21 mouse cellular contexts compared by ENCODE assay signal in genomic region chr14:110168632-110169031, GRCm38 (mm10).
"Had no signal": no experiment of that assay in that cellular context is flagged by ENCODE, and none has a peak within 500 bp of the region (broad histone marks: within the 10 kb centered on the region; RNA-seq: fewer than 3 reads in every experiment).

No protein-coding gene starts in this region.

- DNase-seq: kidney, adult 9 months; layer of hippocampus, adult 9-11 months; layer of hippocampus, postnatal 36 days; liver; liver, embryonic 13.5 days; liver, postnatal 0 days; lung, postnatal 14 days; right cerebral cortex, postnatal 4 days; spleen, adult 18-20 months; thymus, adult 2 months; thymus, postnatal 25 days had no signal

- H3K4me2 ChIP-seq: limb, embryonic 12.5 days; liver, embryonic 13.5 days; lung, embryonic 15.5 days; midbrain, embryonic 12.5 days; neural tube, embryonic 15.5 days; stomach, embryonic 15.5 days had no signal

- H3K9ac ChIP-seq: limb, embryonic 12.5 days; liver, embryonic 13.5 days; liver, postnatal 0 days; lung, embryonic 15.5 days; midbrain, embryonic 12.5 days; neural tube, embryonic 15.5 days; stomach, embryonic 15.5 days had no signal

- H3K9me3 ChIP-seq: limb, embryonic 12.5 days; lung, embryonic 15.5 days; megakaryocyte, embryonic 14.5 days; midbrain, embryonic 12.5 days; neural tube, embryonic 15.5 days; stomach, embryonic 15.5 days had no signal

- H3K4me3 ChIP-seq: limb, embryonic 12.5 days; liver, embryonic 13.5 days; lung, embryonic 15.5 days; megakaryocyte, embryonic 14.5 days; midbrain, embryonic 12.5 days; myocyte; neural tube, embryonic 15.5 days; stomach, embryonic 15.5 days had no signal

- H3K36me3 ChIP-seq: limb, embryonic 12.5 days; liver, embryonic 13.5 days; lung, embryonic 15.5 days; midbrain, embryonic 12.5 days; neural tube, embryonic 15.5 days; stomach, embryonic 15.5 days had no signal

- ATAC-seq: inflammation-experienced regulatory T-cells, adult 6 months; intestine, postnatal 0 days; liver, postnatal 0 days had no signal

- H3K4me1 ChIP-seq: limb, embryonic 12.5 days; liver, embryonic 13.5 days; lung, embryonic 15.5 days; megakaryocyte, embryonic 14.5 days; midbrain, embryonic 12.5 days; stomach, embryonic 15.5 days had no signal

- H3K27ac ChIP-seq: limb, embryonic 12.5 days; liver, embryonic 13.5 days; lung, embryonic 15.5 days; macrophage; midbrain, embryonic 12.5 days; neural tube, embryonic 15.5 days; stomach, embryonic 15.5 days had no signal

- H3K27me3 ChIP-seq: limb, embryonic 12.5 days; liver, embryonic 13.5 days; lung, embryonic 15.5 days; megakaryocyte, embryonic 14.5 days; midbrain, embryonic 12.5 days; neural tube, embryonic 15.5 days; stomach, embryonic 15.5 days had no signal
